Mouse (Mus musculus): ENCODE measurements around the gene Slc10a4.

Gene Slc10a4

GRCm38 (mm10) chr5:73006784-73007581 lies at the start of gene Slc10a4:
Slc10a4 (plus strand) TSS chr5:73006883.
- in situ Hi-C loops (cut with MboI, MseI), result loop anchor here in 1 of 2 experiments (25.0 kb wide), 1 partner anchor 630 kb away; the partner anchor contains the start of genes Lrrc66 and Sgcb

- in situ Hi-C loops (cut with MboI, MseI), result no loop called here
These were observed 49.4 kb upstream of the Slc10a4 start for GRCm38 (mm10) chr5:72957281-72957680.

GRCm38 (mm10) chr5:72960096-72960495 lies 46.6 kb upstream of the Slc10a4 start:
- in situ Hi-C loops (cut with MboI, MseI), result no loop called here

- in situ Hi-C loops (cut with MboI, MseI), result loop anchor here in 1 of 2 experiments (5.0 kb wide), 1 partner anchor 78 kb away; no protein-coding TSS in a partner anchor
These were observed 41.0 kb upstream of the Slc10a4 start for GRCm38 (mm10) chr5:72965706-72966105.

GRCm38 (mm10) chr5:72972435-72972834 lies 34.2 kb upstream of the Slc10a4 start:
- in situ Hi-C loops (cut with MboI, MseI), result loop anchor here (10.0 kb wide), 2 partner anchors 68 to 1982 kb away; no protein-coding TSS in a partner anchor

GRCm38 (mm10) chr5:72972934-72973333 lies 33.7 kb upstream of the Slc10a4 start:
- in situ Hi-C loops (cut with MboI, MseI), result loop anchor here (10.0 kb wide), 2 partner anchors 68 to 1982 kb away; no protein-coding TSS in a partner anchor

- in situ Hi-C loops (cut with MboI, MseI), result loop anchor here (10.0 kb wide), 2 partner anchors 70 to 1980 kb away; no protein-coding TSS in a partner anchor
These were observed 32.1 kb upstream of the Slc10a4 start, which contains the start of gene Gm10135 for GRCm38 (mm10) chr5:72974602-72975001. Gm10135 (minus strand) TSS chr5:72974702.

GRCm38 (mm10) chr5:72975996-72976395 lies 30.7 kb upstream of the Slc10a4 start:
- in situ Hi-C loops (cut with MboI, MseI), result loop anchor here (10.0 kb wide), 2 partner anchors 71 to 1979 kb away; no protein-coding TSS in a partner anchor

- in situ Hi-C loops (cut with MboI, MseI), result loop anchor here (10.0 kb wide), 2 partner anchors 72 to 1978 kb away; no protein-coding TSS in a partner anchor
These were observed 30.1 kb upstream of the Slc10a4 start for GRCm38 (mm10) chr5:72976539-72976938.

GRCm38 (mm10) chr5:72984091-72984490 lies 22.6 kb upstream of the Slc10a4 start:
- in situ Hi-C loops (cut with MboI, MseI), result loop anchor here in 1 of 2 experiments (10.0 kb wide), 1 partner anchor 401 kb away; no protein-coding TSS in a partner anchor

GRCm38 (mm10) chr5:72987786-72988185 lies 18.9 kb upstream of the Slc10a4 start:
- in situ Hi-C loops (cut with MboI, MseI), result loop anchor here (5.0 to 10.0 kb wide), 2 partner anchors 395 to 397 kb away; no protein-coding TSS in a partner anchor

- in situ Hi-C loops (cut with MboI, MseI), result loop anchor here (5.0 to 10.0 kb wide), 2 partner anchors 393 to 395 kb away; no protein-coding TSS in a partner anchor
These were observed 16.9 kb upstream of the Slc10a4 start for GRCm38 (mm10) chr5:72989756-72990155.

GRCm38 (mm10) chr5:72992474-72992873 lies 14.2 kb upstream of the Slc10a4 start:
- in situ Hi-C loops (cut with MboI, MseI), result no loop called here

GRCm38 (mm10) chr5:72994424-72994823 lies 12.3 kb upstream of the Slc10a4 start:
- in situ Hi-C loops (cut with MboI, MseI), result no loop called here

GRCm38 (mm10) chr5:72994928-72995327 lies 11.8 kb upstream of the Slc10a4 start:
- in situ Hi-C loops (cut with MboI, MseI), result loop anchor here in 1 of 2 experiments (5.0 kb wide), 1 partner anchor 398 kb away; no protein-coding TSS in a partner anchor

GRCm38 (mm10) chr5:72995379-72995778 lies 11.3 kb upstream of the Slc10a4 start:
- in situ Hi-C loops (cut with MboI, MseI), result loop anchor here in 1 of 2 experiments (5.0 kb wide), 1 partner anchor 398 kb away; no protein-coding TSS in a partner anchor

- in situ Hi-C loops (cut with MboI, MseI), result loop anchor here in 1 of 2 experiments (5.0 kb wide), 1 partner anchor 401 kb away; no protein-coding TSS in a partner anchor
These were observed 8.1 kb upstream of the Slc10a4 start for GRCm38 (mm10) chr5:72998546-72998945.

GRCm38 (mm10) chr5:73004046-73004445 lies 2.6 kb upstream of the Slc10a4 start:
- in situ Hi-C loops (cut with MboI, MseI), result loop anchor here (5.0 to 25.0 kb wide), 2 partner anchors 412 to 633 kb away; partner anchors contain the start of genes Lrrc66 (in 1 of the 2) and Sgcb (in 1 of the 2)

GRCm38 (mm10) chr5:73007582-73007959 lies 888 bp downstream of the Slc10a4 start:
- in situ Hi-C loops (cut with MboI, MseI), result loop anchor here in 1 of 2 experiments (25.0 kb wide), 1 partner anchor 630 kb away; the partner anchor contains the start of genes Lrrc66 and Sgcb

GRCm38 (mm10) chr5:73008230-73008629 lies 1.5 kb downstream of the Slc10a4 start:
- in situ Hi-C loops (cut with MboI, MseI), result loop anchor here in 1 of 2 experiments (25.0 kb wide), 1 partner anchor 629 kb away; the partner anchor contains the start of genes Lrrc66 and Sgcb

- in situ Hi-C loops (cut with MboI, MseI), result loop anchor here in 1 of 2 experiments (25.0 kb wide), 1 partner anchor 625 kb away; the partner anchor contains the start of genes Lrrc66 and Sgcb
These were observed 5.1 kb downstream of the Slc10a4 start for GRCm38 (mm10) chr5:73011806-73012205.

Data from T-helper 17 cell (primary cell).